Mouse (Mus musculus) midbrain, embryonic 11.5 days (tissue): ENCODE measurements around the gene Matn4. TPM values are rescaled to one million over a fixed set of nuclear protein-coding genes. Genes with fewer than 3 reads are reported as not detected.

Experiments used
- ATAC-seq: fragments of 200-750 bp; cut with Nextera tagmentation; 2 replicates; pipeline ENCODE4 v1.8.0; 2017; ENCODE audit warnings: moderate TSS enrichment, moderate library complexity; ENCODE audit not compliant: low FRiP score
- DNase-seq: peaks from one replicate; pipeline ENCODE4 v3.0.0; 2015; ENCODE audit warnings: low spot score; ENCODE audit errors: missing footprints
- H3K27ac ChIP-seq: fragments of 300-500 bp; sonication (generic); 2 replicates; pipeline ENCODE4 v1.5.1; 2014; ENCODE audit warnings: low read depth, low read length
- H3K27me3 ChIP-seq: fragments of 300-500 bp; sonication (generic); 2 replicates; pipeline ENCODE4 v1.6.1; 2014; ENCODE audit warnings: mild to moderate bottlenecking, low read length, moderate library complexity, mixed read lengths; ENCODE audit not compliant: control insufficient read depth, insufficient read depth
- H3K36me3 ChIP-seq: fragments of 300-500 bp; sonication (generic); 2 replicates; pipeline ENCODE4 v1.6.1; 2014; ENCODE audit warnings: mild to moderate bottlenecking, low read length, moderate library complexity, mixed read lengths; ENCODE audit not compliant: control insufficient read depth, insufficient read depth
- H3K4me1 ChIP-seq: fragments of 300-500 bp; sonication (generic); 2 replicates; pipeline ENCODE4 v1.6.1; 2014; ENCODE audit warnings: low read length; ENCODE audit not compliant: control insufficient read depth, insufficient read depth
- H3K4me2 ChIP-seq: fragments of 300-500 bp; sonication (generic); 2 replicates; pipeline ENCODE4 v1.6.1; 2014; ENCODE audit warnings: mild to moderate bottlenecking, moderate library complexity
- H3K4me3 ChIP-seq: fragments of 300-500 bp; sonication (generic); 2 replicates; pipeline ENCODE4 v1.5.1; 2014; ENCODE audit warnings: low read depth, low read length
- H3K9ac ChIP-seq: fragments of 300-500 bp; sonication (generic); 2 replicates; pipeline ENCODE4 v1.6.1; 2014; ENCODE audit warnings: low read length
- H3K9me3 ChIP-seq: fragments of 300-500 bp; sonication (generic); 2 replicates; pipeline ENCODE4 v1.6.1; 2016; ENCODE audit warnings: low read length; ENCODE audit not compliant: control insufficient read depth
- WGBS: fragments of 180-500 bp; shearing (Covaris S2); extraction: QIAGEN DNeasy Blood & Tissue Kit; methylation state at CpG from one replicate; pipeline ENCODE4 v1.1.7; 2014; 5-methylcytosine and 5-hydroxymethylcytosine counted together
- polyA plus RNA-seq: library from polyadenylated mRNA; unstranded; fragments of >200 nt; fragmentation: Nextera tagmentation; extraction: Ambion mirVana; gene quantifications from 2 replicates; pipeline ENCODE4 v1.2.1, GENCODE M21; 2014

The Matn4 gene
- polyA plus RNA-seq, 1 experiment from 2014 or later, result 0.10 TPM

DNA sequence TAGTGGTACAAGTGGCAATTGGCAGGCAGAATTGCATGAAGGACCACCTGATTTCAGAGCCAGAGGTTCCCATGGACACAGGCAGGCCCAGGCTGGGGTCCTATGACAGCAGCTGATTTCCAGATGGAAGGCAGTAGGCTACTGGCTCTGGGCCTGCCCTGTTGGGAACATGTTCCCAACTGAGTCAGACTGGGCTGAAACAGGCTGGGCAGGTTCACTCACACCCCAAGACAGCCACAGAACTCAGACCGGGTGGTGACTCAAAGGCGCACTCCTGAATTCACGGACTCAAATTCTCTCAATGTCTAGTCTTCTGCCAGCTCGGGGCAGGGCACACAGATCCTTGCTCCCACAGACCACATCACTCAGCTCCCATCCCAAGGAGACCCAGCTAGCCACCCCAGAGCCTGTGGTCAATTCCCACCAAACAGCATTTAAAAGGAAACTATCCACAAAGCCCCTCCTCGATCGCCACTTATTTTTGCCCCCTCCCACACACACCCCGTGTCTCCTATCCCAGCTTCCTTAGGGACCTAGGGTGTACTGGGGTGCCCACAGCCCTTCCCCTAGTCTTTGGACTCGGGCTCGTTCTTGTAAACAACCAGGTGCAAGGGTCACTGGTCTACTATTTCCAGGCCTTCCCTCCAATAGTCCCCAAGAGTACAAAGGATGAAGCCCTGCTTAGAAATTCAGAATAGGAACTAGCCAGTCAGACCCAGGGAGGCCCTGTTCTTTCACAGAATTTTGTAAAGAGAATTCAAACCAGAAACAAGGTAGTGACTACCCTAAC, 26.9 kb upstream of the Matn4 start:
- H3K9me3 ChIP-seq, result no peaks in the 10 kb centered on the region
- H3K27ac ChIP-seq, result no peak overlapping the region
- peaks cover 4% of the 10 kb centered on the region; the same call in 1 of the 2 replicates for H3K4me1 ChIP-seq
- no peak overlapping the region for H3K4me3 ChIP-seq
- WGBS, result 63% methylated on average over 9 of the region's 9 CpGs
- ATAC-seq (no peak), DNase-seq (peak; percentile 82)
- H3K36me3 ChIP-seq, result no peaks in the 10 kb centered on the region
- no peaks in the 10 kb centered on the region for H3K27me3 ChIP-seq
- H3K9ac ChIP-seq, result no peak overlapping the region
- H3K4me2 ChIP-seq, result no peak overlapping the region

DNA sequence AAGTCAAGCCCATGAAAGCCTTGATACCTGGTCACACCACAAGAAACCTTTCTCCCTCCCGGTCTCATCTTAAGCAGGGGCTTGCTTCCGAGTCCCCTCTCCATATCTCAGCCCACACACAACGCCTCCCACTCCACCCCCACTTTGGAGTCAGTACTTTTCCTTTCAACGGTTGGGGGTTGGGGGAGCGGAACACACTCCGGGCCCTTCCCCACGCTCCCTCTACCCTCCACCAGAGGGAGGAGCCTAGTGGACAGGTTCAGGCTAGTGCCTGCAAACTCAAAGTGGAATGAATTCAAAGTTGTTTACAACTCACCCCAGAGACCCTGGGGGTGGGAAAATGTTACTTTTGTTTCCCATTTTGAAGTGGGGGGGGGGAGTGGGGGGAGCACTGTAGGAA, 25.7 kb upstream of the Matn4 start:
- Histone ChIP-seq H3K4me1 (peaks cover 4% of the 10 kb centered on the region; the same call in 1 of the 2 replicates), H3K9me3 (no peaks in the 10 kb centered on the region), H3K9ac (no peak overlapping the region), H3K27me3 (no peaks in the 10 kb centered on the region), H3K4me2 (no peak overlapping the region; the same call in 1 of the 2 replicates), H3K36me3 (no peaks in the 10 kb centered on the region), H3K4me3 (no peak overlapping the region), H3K27ac (no peak overlapping the region)
- DNase-seq (peak; percentile 85), ATAC-seq (no peak)
- 29% methylated on average over 7 of the region's 7 CpGs for WGBS

DNA sequence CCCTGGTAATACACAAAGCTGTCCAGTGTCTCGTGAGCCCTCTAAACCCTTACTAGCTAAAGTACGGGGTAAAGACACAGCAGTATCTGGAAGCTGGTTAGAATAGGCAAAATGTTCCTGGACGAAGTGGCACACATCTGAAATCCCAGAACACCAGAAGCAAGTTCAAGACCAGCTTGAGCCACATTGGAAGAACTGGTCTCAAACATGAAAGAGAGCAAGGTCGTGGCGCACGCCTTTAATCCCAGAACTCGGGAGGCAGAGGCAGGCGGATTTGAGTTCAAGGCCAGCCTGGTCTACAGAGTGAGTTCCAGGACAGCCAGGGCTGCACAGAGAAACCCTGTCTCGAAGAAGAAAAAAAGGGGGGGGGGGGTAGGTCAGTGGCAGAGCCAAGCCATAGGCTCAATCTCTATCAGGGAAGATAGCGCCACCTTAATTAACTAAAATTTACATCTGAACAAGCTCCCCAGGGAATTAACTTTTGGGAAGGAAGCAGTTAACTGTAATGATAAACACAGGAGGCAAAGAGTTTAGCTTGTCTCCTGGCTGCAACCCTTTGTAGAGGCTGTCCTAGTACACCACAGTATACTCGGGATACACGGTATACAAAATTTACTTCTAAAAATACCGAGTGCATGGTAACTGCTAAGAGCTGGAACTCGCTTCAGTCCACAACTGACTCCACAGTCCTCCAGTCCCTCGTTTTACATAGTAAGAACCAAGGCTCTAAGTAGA, 25.1 kb upstream of the Matn4 start:
- WGBS, result 49% methylated on average over 15 of the region's 15 CpGs

DNA sequence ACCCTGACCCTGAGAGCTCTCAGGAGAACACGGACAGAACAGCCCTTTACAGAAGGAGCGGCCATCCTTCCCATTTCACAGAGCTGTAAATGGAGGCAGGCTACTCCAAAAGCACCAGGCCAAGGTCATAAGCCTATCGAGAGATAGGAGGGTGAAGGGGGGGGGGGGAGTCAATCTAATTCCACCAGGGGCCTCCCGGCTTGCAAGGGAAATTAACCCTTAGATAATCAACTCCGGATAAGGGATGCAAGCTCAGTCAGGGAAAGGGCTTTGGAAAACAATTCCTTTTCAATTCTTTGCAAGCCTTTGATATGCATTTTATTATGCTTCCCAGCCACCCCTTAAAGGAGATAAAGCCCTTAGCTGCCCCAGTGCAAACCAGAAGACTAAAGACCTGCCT, 23.5 kb upstream of the Matn4 start:
- DNase-seq (no peak), ATAC-seq (no peak)
- no peak overlapping the region for H3K4me3 ChIP-seq
- no peaks in the 10 kb centered on the region for H3K9me3 ChIP-seq
- H3K36me3 ChIP-seq, result no peaks in the 10 kb centered on the region
- 40% methylated on average over 5 of the region's 5 CpGs for WGBS
- H3K27me3 ChIP-seq, result no peaks in the 10 kb centered on the region
- H3K27ac ChIP-seq, result no peak overlapping the region
- H3K4me1 ChIP-seq, result peaks cover 4% of the 10 kb centered on the region; the same call in 1 of the 2 replicates
- H3K4me2 ChIP-seq, result no peak overlapping the region
- no peak overlapping the region for H3K9ac ChIP-seq

More for the DNA sequence above, 25.1 kb upstream of the Matn4 start:
- DNase-seq, result peak; percentile 80
- peaks cover 4% of the 10 kb centered on the region; the same call in 1 of the 2 replicates for H3K4me1 ChIP-seq
- H3K27me3 ChIP-seq, result no peaks in the 10 kb centered on the region
- no peak overlapping the region for H3K4me3 ChIP-seq
- no peak for ATAC-seq
- H3K4me2 ChIP-seq, result no peak overlapping the region
- H3K36me3 ChIP-seq, result no peaks in the 10 kb centered on the region
- no peaks in the 10 kb centered on the region for H3K9me3 ChIP-seq
- H3K27ac ChIP-seq, result no peak overlapping the region
- no peak overlapping the region for H3K9ac ChIP-seq

GRCm38 (mm10) chr2:164426952-164427351, 22.0 kb upstream of the Matn4 start:
- H3K4me1 ChIP-seq, result no peaks in the 10 kb centered on the region
- WGBS, result 84% methylated on average over 5 of the region's 5 CpGs
- no peak overlapping the region for H3K27ac ChIP-seq
- no peak overlapping the region for H3K4me3 ChIP-seq
- no peak for DNase-seq
- H3K9me3 ChIP-seq, result no peaks in the 10 kb centered on the region
- H3K36me3 ChIP-seq, result no peaks in the 10 kb centered on the region
- no peak overlapping the region for H3K4me2 ChIP-seq
- no peaks in the 10 kb centered on the region for H3K27me3 ChIP-seq
- no peak for ATAC-seq
- H3K9ac ChIP-seq, result no peak overlapping the region

DNA sequence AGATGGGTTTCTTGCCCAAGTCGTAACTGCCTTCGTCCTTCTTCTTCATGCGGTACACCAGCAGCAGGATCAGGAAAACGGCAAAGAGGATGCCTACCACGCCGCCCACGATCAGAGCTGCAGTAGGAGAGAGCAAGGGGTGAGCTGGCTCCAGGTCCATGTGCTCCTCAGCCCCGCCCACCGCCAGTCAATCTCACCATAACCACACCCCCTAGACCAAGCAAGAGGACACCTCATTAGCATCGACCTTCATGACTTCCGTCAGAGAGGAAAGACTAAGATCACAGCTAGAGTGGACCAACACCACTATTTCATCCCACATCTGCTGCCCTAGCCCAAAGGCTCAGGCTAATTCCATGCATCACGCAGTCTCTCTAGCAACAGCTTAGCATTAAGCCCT, 21.2 kb upstream of the Matn4 start:
- Histone ChIP-seq H3K27me3 (no peaks in the 10 kb centered on the region), H3K27ac (no peak overlapping the region), H3K4me2 (no peak overlapping the region), H3K36me3 (no peaks in the 10 kb centered on the region), H3K4me1 (no peaks in the 10 kb centered on the region), H3K4me3 (no peak overlapping the region), H3K9ac (no peak overlapping the region), H3K9me3 (no peaks in the 10 kb centered on the region)
- ATAC-seq, result no peak
- 35% methylated on average over 12 of the region's 12 CpGs for WGBS
- DNase-seq, result peak; percentile 81

GRCm38 (mm10) chr2:164425401-164425800, 20.4 kb upstream of the Matn4 start:
- H3K27ac ChIP-seq, result no peak overlapping the region

DNA sequence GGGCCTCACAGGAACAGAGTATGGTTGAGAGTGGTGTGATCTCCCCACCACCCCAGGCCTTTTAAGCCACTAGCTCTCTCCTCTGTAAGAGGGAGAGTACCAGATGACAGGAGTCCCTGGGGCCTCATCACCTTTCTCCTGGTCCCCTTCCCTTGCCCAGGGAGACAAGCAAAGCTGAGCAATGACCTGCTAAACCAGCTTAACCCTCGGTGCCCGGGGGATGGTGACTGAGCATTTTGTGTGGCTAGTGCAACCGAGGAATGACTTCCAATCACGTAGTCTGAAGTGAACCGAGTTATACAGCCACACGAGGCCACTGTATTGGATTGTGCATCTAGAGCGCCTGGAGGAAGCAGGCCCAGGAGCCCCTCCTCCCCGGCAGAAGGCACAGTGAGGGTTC, 19.4 kb upstream of the Matn4 start:
- Histone ChIP-seq H3K27ac (no peak overlapping the region), H3K27me3 (no peaks in the 10 kb centered on the region), H3K9ac (no peak overlapping the region), H3K4me2 (no peak overlapping the region), H3K4me3 (no peak overlapping the region), H3K4me1 (no peaks in the 10 kb centered on the region), H3K36me3 (no peaks in the 10 kb centered on the region), H3K9me3 (no peaks in the 10 kb centered on the region)
- WGBS, result 90% methylated on average over 8 of the region's 8 CpGs
- ATAC-seq (no peak), DNase-seq (peak; percentile 28)

More at GRCm38 (mm10) chr2:164425401-164425800, 20.4 kb upstream of the Matn4 start:
- Histone ChIP-seq H3K4me2 (no peak overlapping the region), H3K27me3 (no peaks in the 10 kb centered on the region), H3K9me3 (no peaks in the 10 kb centered on the region), H3K4me1 (no peaks in the 10 kb centered on the region), H3K36me3 (no peaks in the 10 kb centered on the region), H3K9ac (no peak overlapping the region), H3K4me3 (no peak overlapping the region)
- 89% methylated on average over 5 of the region's 5 CpGs for WGBS
- DNase-seq, result no peak
- no peak for ATAC-seq

GRCm38 (mm10) chr2:164423464-164423863, 18.5 kb upstream of the Matn4 start:
- Histone ChIP-seq H3K9me3 (no peaks in the 10 kb centered on the region), H3K4me1 (no peaks in the 10 kb centered on the region), H3K36me3 (no peaks in the 10 kb centered on the region), H3K27ac (no peak overlapping the region), H3K9ac (no peak overlapping the region), H3K4me3 (no peak overlapping the region), H3K27me3 (no peaks in the 10 kb centered on the region), H3K4me2 (no peak overlapping the region)
- WGBS, result 88% methylated on average over 11 of the region's 11 CpGs
- peak; percentile 47 for DNase-seq
- ATAC-seq, result no peak
